Mouse (Mus musculus) ovary, postnatal 10 days (tissue): ENCODE measurements at regions not wholly inside any gene's neighbourhood (a gene's known extent, or its start where the extent isn't known, plus 50 kb on each side); places are given as distances from the start of the nearest gene placed in this dataset.

Source experiments
- DNase-seq: peaks from one replicate; pipeline ENCODE4 v3.0.0; 2022; ENCODE audit warnings: low spot score

DNA sequence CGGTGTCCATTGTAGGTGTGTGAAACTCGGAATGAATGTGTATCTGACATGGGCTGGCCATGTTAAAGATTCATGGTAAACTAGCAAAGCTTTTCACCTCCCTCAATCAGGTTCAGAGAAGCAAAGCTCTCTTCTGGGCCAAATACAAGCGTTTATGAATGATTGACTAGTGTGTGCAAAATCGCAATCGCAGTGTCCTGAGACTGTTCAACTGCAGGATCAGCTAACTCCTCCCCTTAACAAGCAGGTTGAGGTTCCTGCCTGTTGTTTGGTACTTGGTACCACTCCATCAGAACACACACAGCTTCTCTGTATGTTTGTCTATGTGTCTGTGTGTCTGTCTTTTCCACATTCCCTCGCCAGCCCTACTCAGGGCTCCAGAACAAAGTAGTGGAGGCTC lies 458.6 kb downstream of the Cd83 start:
- DNase-seq: no peak

DNA sequence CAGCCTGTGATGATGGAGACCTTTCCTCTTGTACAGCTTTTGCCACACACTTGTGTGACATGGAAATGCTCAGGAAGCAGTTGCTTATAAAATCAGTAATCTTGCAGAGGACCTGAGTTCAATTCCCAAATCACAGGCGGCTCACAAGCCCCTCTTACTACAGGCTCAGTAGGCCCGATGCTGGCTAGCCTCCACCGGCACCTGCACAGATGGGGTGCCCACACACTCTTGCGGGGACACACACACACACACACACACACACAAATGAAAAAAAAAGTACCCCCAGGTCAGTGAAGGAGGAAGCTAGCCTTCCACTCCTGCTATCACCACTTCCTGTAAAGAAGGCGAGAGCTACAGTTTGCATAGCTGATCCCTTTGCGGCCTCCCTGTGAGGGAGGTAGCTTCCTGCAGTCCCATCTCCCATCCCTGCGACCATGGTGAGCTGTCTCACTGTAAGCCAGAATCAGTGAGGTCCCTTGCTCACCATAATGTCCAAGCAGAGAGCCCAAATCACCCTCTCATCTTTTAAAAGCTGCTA lies 462.2 kb downstream of the Cd83 start:
- no peak for DNase-seq

DNA sequence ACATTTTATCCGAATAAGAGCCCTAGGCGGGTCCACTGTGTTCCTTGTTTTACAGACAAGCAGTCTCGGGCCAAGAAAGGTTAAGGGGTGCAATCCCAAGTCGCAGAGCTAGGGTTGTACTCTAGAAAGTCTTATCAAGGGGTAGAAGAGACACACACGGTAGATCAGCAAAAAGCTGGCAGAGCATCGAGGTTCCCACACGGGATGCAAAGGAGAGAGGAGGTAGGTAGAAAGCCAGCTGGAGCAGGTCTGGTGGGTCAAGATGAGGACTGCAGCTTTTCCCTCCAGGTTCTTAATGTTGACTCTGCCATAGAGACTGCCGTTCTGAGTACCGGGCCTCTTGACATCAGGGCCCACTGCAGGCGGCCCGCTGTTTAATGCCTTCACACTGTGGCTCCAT lies 463.3 kb downstream of the Cd83 start:
- DNase-seq: no peak

DNA sequence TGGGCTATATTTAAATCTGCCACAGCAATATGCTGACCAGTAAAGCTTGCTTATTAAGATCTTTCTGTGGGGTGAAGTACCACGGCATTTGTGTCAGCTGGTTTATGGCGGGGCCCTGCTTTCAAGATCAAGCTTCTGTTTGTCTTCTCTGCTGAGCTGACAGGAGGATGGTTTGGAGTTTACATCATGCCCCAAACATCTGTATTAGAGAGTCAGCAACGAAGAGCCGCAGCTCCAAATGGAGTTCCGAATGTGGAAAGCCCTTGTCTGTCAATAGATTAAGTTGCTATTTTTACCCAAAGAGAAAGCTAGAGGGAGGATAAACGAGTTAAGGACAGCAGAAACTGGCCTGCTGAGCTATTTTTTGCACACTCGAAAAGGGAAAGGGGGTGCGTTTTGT lies 463.8 kb downstream of the Cd83 start:
- no peak for DNase-seq

DNA sequence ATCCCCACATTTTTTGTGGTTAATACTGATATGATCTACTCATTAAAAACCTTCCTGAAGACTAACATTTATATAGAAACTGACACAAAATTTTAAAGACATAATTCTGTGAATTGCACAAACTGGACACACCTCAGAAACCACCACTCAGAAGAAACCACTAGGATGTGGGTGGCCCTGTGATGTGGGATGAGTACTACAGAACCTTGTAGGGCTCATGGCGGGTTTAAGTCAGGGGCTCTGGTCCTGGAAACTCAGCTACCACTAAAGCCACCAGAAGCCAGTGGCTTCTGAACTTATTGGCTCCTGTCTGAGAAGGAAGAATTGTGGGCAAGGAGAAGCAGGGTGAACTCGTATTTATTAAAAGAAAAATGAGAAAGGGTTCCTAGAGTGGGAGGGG lies 464.5 kb downstream of the Cd83 start:
- DNase-seq: no peak

DNA sequence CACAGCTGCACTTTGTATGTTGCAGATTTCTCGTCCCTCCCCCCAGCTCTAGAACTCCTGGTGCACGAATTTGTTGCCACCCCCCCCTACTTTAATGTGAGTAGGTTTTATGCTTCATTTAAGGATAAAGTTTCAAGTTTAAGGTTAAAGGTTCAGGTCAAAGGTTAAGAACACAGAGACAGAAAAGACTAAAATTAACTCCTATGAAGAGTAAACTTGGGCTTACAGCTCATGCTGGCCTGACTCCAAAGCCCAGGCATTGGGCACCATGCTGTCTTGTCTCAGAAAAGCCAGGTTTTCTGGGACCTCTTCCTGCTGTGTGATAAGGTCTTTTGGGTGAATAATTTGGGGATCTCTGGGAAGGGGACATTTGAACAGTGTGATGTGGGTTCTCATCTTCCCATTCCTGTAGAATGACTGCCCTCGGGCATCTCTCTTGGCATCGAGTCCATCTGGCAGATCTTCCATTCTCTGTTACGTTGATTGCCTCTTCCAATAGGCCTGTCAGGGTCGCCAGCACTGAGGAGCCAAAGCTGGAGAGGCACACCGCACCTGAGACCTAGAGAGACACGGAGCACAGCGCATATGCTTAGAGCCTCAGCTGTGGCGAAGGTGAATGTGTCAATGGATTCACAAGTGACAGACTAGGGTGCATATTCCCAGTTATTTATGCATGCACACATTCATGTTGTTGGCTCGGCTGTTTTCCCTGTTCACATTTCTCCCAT lies 466.1 kb downstream of the Cd83 start:
- no peak for DNase-seq

DNA sequence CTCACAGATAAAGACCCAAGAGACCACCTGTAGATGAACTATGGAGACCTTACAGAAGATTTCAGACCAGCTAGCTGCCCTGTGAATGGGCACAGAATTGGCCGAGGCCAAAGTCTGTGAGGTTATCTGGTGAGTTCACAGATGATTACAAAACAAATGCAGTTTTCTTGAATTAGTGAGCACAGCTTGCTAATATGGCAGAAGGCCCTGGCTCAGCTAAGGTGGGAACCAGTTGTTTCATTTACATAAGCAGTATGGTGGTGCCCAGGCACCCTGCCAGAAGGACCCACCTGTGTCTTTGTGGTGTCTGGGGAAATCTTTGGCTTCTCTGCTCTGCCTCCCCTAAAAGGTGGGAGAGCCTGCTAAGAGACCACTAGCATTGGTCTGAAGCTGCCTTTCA lies 466.9 kb downstream of the Cd83 start:
- DNase-seq: no peak

DNA sequence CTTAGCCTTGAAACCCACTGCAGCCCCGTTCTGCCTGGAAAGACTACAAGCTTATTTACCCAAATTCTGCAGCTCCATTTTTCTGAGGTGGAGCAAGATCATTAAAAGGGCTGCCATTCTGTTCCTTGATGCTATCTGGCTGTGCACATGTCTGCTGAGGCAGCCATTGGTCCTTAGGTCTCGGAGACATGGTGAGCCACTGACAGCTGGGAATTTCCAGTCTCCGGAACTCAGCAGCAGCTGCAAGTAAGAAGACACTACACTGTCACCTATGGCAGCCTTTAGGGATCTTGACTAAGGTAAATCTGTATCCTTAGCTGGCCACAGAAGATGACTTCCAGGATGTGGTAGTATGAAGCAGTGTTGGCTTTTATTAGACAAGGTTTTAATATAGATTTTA lies 467.9 kb downstream of the Cd83 start:
- DNase-seq: no peak

DNA sequence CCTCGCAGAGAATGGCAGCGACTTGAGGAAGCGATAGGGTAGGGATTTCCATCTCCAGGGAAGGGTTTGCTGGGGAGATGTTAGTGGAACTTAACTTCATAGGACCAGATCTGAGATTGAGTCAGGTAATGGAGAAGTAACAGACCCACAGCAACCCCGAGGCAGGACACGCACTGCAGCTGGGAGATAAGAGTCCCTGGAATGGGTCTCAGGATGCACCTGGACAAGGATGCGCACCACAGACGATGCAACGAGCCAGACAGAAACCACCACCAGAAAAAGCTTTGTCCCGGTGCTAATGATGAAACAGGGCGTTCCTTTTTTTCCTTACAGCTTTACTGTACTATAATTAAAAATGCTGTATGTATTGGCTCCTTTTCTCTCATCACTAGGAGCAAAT lies 470.9 kb upstream of the Jarid2 start:
- DNase-seq: no peak

DNA sequence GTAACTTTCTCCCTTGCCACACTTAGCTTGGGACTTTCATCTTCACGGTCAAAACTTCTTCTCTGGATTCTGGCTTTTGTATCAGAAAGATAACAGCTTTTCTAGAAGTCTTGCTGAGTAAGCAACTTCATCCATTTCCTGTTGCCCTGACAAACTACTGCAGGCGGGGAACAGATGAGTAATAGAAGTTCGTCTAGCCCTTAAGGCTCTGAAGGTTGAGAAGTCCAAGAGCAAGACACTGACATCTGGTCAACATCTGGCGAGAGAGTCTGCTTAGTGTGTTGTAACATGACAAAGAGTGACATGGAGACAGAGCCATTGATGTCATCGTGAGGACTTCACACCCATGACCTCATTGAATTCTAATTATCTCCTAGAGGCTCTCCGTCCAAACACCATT lies 469.2 kb upstream of the Jarid2 start:
- no peak for DNase-seq

DNA sequence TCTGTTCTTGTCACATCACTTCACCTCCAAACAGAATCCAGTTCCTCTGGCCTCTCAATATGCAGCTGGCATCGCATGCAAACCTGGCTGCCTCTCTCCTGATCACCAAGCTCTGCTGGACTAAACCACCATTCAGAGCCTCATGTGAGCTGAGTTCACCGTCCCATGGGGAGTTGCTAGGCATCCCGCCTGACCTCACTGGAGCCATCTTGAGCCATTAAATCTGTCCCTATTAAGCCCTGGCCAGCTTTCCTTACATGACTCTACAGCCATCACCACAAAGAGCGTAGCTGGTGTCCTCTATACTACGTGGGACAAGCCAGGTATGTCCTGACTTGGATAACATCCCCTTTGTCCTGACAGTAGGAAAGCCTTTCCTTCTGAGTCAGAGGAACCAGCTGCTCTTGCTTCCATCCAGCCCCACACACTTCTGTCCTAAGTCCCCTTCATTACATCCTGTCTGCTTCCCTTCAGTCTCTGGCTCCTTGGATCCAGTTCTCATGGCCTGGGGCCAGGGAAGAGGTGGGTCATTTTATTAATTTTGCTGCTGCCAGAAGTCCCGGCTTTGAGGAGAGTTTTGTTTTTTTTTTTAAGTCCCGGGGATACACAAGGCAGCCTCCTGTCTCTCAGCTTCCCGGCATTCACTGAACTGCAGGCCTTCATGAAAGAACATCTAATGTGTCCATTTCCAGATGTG lies 468.5 kb upstream of the Jarid2 start:
- DNase-seq: no peak

DNA sequence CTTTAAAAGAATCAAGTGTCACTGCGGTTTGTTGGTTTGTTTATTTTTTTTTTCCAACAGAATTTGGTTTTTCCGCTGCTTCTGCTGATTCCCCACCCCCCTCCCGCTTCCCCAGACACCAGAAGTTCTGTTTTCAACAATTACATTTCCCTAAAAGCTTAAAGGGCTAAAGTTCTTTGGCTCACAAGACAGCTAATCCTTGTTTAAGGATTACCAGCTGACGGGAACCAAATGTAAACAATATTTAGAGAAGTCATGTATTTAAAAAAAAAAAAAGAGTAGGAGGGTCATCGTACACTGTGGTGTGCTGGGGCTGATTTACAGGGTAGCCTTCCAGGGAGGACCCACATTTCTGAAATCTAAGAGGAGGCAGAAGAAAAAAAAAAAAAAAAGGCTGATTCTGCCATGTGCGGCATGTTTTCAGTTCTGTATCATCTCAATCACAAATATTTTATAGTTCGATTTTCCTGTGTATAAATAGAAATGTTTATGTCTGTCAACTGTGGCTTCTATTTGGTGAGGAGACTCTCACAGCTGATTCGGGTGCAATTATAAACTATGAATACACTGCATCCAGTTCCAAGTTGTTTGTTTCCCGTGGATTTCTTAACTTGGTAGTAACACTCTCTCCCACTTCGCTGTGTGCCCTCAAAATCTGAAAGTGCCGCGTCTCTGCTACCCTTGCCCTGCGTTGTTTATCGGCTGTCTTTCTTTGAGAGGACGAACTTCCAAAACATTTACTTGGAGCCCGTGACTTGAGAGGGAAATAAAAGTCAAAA lies 456.3 kb upstream of the Jarid2 start:
- DNase-seq: no peak

DNA sequence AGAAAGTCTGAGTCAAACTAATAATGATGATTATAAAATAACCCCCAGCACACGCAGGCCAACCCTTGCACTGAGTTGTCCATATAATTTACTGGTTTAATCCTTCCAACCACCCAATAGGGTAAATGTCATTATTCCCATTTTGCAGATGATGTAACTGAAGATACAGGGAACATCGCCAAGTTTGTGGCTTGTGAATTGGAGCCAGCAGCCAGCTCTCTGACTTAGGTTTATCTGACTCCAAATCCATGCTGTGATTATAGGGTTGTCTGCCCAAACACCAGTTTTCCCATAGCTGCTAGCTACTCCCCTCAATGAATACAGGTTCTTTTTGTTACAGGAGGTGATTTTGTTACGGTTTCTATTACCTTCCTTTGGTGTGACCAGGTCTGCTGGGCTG lies 451.3 kb upstream of the Jarid2 start:
- DNase-seq: no peak

DNA sequence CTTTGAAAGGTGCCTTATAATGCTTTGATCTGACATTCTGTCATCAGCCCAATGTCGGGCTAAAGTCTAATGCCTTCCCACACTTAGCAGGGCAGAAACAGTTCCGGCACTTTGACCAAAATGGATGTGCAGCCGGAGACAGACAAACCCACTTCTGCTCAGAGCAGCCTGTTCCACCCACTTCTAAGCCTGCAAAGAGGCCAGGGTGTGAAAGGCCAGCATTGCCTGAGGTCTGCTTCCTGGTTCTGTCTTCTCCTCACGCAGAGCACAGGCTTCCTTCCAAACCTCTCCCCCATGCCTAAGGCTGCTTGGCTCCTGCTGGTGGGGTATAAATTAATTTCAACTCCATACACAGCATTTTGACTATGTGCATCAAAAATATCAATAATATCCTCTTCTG lies 450.2 kb upstream of the Jarid2 start:
- no peak for DNase-seq

DNA sequence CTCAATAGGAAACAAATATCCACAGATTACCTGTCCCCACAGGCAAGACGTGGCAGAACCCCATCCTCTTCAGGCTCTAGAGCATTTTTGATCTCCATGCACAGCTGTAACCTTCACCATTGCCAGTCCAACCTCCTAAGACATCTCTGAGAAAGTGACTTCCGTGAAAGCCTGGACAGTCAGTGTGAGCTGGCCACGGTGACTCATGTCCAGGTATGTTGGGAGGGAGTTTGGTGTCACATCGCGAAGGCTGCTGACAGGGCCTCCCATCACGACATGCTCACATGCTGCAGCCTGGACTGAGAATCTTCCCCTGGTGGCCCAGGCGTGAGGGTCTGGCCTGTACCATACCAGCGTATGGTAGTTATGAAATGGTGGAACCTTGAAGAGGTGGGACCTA lies 449.0 kb upstream of the Jarid2 start:
- DNase-seq: no peak

DNA sequence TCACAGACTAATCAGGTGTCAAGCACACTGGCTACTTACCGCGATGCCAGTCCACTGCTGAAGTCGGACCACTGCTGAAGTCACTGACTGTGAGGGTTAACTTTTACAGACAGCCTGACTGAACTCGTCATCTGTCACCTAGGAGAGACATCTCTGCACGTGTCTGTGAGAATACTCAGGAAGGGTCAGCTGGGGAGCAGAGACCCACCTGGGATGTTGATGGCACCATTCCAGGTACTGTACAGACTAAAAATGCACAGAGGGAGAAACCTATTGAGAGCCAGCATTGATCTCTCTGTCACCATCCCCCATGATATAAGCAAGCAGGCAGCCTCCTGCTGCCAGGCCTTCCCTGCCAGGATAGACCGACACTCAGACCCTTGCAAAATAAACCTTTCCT lies 447.5 kb upstream of the Jarid2 start:
- no peak for DNase-seq

DNA sequence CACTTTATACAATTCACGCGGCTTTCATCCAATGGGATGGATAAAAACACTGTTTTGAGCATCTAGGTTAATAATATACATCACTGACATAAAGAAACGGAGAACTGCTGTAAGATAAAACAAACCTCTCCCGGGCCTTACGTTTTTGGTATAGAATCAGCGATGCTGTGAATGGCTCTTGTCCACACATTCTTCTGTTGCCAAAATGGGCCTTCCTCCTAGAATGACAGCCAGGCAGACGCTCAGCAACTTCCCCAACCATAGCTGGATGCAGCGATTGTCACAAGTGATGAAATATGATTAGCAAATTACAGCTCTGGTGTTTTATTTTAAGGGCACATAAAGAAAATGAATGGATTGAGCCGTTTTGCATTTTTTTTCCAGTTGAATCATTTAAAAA lies 447.0 kb upstream of the Jarid2 start:
- no peak for DNase-seq

DNA sequence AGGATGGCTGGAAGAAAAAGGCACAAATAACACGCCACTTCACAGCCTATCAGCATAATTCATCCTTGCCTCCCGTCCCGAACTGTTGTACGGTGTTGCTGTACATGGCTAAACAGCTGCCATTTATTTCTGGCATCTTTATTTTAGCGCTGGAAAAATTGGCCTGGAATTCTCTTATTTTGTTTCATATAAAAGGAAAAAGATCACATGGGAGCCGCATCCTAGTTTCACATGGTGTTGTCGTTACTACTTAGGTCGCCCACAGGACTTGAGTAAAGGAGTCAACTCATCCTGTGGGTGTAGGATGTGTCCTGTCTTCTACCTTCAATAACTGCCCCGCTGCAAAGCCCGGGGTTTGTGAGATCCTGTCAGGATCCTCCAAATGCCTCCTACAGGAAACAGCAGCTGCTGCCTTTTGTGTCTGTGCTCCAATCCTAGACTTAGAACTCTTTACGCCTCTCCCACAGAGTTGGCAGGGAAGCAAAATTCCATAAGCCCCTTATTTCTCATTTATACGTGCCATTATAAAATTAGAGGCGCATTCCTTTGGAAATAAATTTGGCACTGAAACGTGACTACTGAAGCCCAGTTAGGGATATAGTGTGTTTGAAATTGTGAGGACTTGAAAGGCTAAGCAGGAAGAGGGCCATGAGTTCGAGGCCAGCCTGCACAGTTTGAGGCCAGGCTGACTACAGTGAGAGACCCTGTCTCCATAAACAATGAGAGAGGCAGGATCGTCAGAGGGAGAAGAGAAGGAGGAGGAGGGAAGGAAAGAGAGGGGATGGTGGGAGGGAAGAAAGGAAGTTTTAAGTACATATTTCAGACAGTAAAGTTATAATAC lies 446.3 kb upstream of the Jarid2 start:
- DNase-seq: no peak

DNA sequence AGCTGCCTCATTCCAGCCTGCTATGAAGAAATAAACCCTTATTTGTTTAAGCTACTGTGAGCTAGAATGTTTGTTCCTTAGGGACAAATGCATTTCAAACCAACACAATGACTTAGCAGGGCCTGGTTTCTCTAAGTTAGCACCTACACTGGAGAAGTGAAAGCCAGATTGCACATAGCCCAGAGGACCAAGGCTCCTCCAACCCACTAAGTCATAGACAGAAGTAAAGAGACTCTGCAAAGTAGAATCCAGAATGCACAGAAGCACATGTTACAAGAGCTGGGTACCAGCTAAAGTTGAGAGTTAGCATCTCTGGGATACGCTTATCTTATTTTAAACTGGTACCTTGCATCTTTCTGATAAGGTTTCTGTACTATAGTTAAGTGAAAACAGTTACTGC lies 443.4 kb upstream of the Jarid2 start:
- DNase-seq: no peak

DNA sequence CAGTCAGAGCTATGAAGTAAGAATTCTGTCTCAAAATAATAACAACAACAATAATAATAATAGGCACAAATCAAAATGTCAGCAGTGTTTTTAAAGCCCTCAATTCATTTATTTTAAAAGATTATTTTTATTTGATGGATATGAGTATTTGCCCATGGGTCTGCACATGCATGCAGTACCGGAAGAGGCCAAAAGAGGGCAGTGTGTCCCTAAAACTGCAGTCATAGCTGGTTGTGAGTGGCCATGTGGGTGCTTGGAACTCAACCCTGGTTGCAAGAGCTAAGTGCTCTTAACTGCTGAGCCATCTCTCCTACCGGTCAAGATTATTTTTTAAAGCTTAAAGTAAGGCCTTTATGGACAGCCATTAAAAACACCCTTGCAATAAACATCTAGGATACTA lies 439.1 kb upstream of the Jarid2 start:
- no peak for DNase-seq

DNA sequence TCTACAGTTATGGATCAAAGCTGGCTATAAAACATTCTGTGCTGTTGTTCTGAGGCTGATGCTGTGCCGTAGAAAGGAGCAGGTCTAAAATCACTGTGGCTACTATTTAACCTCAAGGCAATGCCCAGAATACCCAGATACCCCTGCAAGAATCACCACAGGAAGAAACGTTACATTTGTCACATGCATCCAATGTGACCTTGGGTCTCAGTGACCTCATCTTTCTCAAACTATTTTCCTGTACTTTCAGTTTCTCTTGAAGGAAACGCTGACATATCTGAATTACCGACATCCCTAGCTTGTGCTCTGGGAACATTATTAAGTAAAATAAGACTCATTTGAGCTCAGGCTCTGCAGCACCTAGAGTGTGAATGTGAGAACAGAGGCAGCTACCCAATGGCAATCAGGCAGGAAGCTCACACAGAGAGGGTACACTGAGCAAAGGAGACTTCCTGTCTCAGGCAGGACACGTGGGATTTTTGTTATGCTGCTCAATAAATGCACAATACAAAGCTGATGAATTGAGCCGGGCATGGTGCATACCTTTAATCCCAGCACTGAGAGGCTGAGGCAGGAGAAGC lies 436.7 kb upstream of the Jarid2 start:
- DNase-seq: no peak
